Mouse (Mus musculus) lung, postnatal 4 days (tissue): ENCODE results near the gene Trim59.
"Not testable (repeated sequence)": the region's sequence is repeated elsewhere in the genome, so short reads cannot be mapped to it uniquely, and the experiment has no call there.

Experiments
- DNase-seq, 2 experiments: peaks; one replicate each; pipeline ENCODE4 v3.0.0; 2021

Trim59 gene

DNA sequence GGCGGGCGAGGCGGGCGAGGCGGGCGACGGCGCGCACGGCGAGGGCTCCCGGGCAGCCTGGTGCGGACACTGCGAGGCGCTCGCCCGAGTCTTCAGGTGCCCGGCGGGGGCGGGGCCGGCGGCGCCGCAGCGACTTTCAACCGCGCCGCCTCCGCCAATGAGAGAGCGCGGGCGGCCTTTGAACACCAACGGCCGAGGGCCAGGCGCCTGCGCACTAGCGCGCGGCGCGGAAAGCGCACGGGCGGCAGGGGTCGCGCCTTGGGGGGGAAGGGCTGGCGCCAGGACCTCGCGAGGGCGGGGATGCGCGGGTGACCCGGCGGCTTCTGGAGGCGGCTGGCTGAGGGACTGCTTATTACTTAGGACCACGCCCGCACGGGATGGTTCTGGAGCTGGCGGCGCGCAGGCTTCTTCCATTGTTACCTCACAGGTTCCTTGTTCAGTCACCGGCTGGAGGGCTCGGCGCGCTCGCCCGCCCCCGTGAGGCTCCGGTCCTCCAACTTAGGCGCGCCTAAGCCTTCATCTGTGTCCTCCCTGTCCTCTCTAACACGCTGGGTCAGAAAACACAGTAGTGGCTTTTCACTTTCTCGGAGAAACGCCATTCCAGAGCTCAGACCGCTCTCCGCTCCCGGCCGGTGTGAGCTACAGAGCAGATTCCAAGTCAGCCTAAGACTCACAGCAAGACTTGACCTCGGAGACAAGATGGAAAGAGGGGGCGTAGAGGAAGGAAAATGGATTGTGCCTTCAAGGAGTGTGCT lies at the start of gene Trim59:
Gene Trim59, minus strand, starts transcription at position 111 of the 755 bp plus-strand sequence.
- peak; percentile 92 to 96 for DNase-seq

GRCm38 (mm10) chr3:69064005-69064404 lies 19.4 kb upstream of the Trim59 start:
- no peak for DNase-seq

GRCm38 (mm10) chr3:69062764-69063163 lies 18.2 kb upstream of the Trim59 start:
- no peak for DNase-seq

DNA sequence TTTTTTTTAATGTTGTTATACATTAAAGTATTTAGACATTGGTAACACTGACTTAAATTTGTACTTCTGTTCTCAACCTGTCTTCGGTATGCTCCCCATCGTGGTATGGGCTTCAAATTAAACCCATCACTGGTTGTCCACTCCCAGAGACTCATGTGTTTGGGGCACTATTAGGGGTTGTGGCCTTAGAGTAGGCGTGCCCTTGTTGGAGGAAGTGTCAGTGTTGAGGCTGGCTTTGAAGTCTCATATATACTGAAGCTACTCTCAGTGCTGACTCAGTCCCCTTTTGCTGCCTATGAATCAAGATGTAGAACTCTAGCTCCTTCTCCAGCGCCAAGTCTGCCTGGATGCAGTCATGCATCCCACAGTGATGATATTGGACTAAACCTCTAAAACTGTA lies 16.1 kb upstream of the Trim59 start:
- no peak for DNase-seq

- no peak for DNase-seq
Measured at GRCm38 (mm10) chr3:69055871-69056270, 11.3 kb upstream of the Trim59 start.

DNA sequence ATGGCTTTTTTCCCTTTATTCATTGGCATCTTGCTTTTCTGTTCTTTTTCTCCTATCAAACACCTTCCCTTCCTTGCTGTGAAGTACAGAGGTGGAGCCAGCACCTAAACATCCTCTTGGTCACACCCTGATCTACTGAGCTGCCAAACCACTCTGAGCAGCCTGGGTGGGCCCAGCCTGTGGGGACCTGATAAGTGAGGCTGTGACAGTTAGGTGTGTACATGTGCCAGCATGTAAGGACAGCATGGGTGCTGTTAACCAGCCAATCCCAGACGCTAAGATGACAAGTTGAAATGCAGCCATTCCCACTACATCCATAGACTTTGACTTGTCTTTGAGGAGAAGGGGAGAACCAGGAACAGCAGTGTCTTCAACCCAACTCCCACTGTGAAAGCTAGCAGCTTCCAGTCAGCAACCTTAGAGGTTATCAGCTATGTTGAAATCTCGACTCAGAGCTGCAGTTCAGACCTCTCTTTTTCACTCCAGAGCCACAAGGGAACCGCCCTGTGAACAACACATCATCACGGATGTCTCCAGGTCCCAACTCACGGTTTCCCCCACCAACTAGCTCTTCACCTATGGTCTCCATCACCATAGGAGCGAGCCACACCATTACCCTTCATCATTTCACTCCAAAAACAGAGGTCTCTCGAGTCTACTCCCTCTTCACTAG lies 10.3 kb upstream of the Trim59 start:
- no peak for DNase-seq

DNA sequence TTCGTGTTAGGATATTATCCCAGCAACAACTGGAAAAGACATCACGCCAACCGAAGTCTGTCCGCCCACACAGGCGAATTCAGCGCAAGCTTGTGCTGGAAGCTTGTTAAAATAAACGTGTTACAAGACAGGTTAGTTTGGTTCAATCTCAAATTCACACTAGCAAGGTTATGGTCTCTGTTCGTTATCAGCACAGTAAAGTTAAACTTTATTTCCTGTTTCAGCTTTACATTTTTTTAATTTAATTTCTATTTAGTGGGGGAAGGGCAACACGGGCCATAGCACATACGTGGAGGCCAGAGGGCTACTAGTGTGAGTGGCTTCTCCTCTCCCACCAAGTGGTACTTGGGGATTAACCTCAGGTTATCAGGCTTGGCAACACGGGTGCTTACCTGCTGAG lies 7.3 kb upstream of the Trim59 start:
- no peak for DNase-seq

GRCm38 (mm10) chr3:69049011-69049410 lies 4.5 kb upstream of the Trim59 start:
- no peak for DNase-seq

GRCm38 (mm10) chr3:69047684-69048083 lies 3.1 kb upstream of the Trim59 start:
- DNase-seq: no peak

DNA sequence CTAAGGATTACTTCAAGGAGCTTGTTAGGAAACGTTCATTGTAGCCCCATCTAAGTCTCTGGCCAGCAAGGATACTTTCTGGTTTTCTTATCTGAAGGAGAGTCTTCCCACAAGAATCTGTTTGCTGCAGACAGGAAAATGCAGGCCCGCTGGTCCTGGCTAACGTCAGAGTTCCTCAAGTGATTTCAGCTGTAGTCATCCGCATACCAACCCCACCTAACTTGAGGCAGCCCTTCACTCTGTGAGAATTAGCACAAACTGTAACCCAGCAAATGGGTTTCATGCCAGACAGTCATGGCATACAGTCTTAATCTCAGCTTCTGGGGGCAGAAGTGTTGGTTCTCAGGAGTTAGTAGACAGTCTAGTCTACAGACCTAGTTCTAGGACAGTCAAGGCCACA lies 2.0 kb upstream of the Trim59 start:
- peak in 1 of 2 experiments; percentile 27 for DNase-seq

- DNase-seq: no peak
Measured at GRCm38 (mm10) chr3:69045750-69046149, 1.2 kb upstream of the Trim59 start.

DNA sequence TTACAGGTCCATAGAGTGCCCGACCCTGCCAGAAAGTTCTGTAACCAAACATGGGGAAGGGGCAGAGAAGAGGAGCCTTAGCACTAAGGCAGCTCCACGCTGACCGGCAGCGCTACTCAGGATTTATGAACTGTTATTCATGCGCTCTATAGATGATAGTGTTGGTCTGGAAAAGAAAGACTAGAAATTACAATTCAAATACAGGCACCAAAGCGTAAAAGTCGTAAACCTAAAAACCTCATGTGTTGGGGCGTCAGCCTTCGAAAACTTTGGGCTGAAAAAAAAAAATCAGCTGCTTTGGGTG lies 797 bp upstream of the Trim59 start:
- no peak for DNase-seq

DNA sequence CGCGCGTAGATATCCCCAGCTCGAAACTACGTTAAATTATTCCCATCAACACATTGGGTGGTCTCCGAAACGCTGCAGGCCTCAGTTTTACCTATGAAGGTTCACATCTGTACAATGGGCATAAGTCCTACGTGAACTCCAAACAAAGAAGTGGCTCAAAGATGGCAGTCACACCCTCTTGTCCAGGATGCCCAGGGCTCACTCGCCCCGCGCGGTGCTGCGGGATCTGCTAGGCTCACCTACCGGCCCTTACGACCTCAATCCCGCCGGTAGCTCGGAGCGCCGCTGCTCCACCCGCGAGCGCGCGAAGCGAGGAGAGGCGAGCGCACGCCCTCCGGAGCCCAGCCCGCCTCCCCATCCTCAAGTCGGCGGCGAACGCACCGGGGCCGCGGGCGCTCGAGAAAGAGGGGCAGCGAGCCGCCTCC lies 376 bp downstream of the Trim59 start:
- DNase-seq: no peak

DNA sequence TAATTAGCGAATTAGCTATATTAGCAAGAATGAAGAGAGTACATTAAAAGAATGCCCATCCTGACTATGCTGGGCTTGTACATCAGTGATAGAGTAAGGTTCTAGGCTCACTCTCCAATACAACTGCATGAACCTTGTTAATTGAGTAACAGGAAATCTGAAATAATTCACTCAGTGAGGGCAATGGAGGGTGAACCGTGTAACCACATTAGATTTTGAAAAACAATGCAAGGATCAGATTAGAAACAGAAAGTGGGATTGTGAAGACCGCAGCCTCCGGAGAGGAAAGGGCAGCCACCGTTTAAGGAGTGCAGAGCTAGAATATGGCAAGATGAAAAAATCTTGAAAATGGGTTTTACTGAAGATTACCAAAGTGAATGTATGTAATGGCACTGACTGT lies 3.3 kb downstream of the Trim59 start:
- DNase-seq: no peak

GRCm38 (mm10) chr3:69040105-69040504 lies 4.5 kb downstream of the Trim59 start:
- no peak for DNase-seq

- no peak for DNase-seq
Measured at GRCm38 (mm10) chr3:69026133-69026783, 18.3 kb downstream of the Trim59 start.

DNA sequence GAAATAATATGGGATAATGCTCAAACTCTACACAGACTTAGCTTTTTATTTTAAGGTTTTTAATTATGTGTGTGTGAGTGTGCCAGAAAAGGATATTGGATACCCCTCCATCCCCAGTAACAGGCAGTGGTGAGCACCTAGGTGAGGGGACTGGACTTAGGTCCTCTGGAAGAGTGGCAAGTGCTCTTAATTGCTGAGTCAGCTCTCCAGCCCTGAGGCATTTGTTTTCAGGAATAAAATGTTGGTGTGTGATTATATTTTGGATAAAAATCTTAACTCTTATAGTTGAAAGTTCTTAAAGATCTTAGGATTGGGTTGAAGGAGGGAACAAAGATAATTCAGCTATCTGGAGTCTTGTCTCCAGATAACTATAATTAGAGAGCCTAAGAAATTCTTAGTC lies 23.8 kb downstream of the Trim59 start:
- DNase-seq: no peak

- DNase-seq: peak in 1 of 2 experiments; percentile 24
Measured at GRCm38 (mm10) chr3:69020285-69020684, 24.3 kb downstream of the Trim59 start.

DNA sequence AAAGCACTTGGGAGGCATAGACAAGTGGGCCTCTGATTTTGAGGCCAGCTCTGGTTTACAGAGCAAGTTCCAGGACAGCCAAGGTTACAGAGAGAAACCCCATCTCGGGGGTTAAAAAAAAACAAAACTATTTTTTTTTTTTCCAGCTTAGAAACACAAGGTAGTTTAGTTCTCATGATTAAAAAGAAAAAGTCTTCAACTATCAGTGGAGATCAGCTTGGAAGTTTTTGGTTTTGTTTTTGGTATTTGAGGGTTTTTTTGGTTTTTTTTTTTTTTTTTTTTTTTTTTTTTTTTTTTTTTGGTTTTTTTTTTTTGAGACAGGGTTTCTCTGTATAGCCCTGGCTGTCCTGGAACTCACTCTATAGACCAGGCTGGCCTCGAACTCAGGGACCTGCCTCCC lies 25.9 kb downstream of the Trim59 start:
- not testable (repeated sequence) for DNase-seq

DNA sequence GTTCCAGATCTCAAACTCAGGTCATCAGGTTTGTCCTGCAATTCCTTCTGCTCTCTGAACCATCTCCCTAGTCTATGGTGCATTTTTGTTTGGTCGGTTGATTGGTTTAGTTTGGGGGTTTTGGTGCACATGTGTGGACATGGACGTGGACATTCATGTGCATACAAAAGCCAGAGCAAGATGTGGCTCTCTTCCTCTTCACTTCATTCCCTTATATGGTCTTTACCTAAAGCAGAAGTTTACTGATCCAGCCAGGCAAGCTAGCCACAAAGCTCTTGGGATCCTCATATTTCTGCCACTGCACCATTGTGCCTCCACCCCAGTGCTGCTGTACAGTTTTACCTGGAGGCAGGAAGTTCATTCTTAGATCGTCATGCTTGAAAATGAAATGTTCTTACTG lies 27.4 kb downstream of the Trim59 start:
- no peak for DNase-seq

DNA sequence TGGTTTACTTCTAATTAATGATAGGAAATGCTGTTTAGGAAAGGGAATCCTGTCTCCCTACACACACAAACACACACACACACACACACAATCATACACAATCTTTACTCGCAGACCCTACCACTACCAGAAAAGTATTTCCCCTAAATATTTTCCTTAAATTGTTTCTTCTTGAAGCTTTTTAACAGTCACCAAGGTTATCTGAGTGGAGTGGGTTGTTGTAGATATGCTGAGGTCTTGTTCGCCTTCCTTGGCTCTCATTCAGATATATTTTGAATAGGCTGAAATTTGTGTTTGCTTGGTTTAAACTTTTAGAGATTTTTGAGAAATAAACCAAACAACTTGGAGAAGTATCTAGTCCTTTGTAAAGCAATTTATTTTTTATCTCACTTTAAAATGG lies 35.7 kb downstream of the Trim59 start:
- DNase-seq: no peak

DNA sequence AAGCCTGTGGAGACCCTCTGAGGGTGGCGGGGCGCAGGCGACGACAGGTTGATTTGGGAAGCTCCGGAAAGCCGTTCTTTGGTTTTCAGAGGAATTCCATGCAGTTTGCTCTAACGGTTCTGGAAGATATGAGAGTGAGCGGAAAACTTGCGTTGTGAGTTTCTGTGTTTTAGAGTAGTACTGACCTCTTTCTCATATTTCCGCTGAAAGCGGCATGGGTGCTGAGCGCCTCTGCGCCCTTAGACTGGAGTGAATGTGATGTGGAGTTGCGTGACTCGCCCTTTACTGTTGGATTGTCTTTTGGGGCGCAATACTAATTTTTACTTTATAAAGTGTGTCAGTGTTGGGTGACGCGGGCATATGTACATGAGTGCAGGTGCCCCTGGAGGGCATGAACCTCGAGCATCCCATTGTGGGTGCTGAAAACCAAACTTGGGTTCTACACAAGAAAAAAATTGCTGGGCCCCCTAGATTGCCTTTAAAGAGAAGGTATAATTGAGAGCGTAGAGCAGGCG lies 38.3 kb downstream of the Trim59 start:
- no peak for DNase-seq

GRCm38 (mm10) chr3:69005338-69006245 lies 39.0 kb downstream of the Trim59 start:
- DNase-seq: peak; percentile 73 to 75
